Mouse (Mus musculus) E14TG2a.4 (cell line): ENCODE measurements around the gene Arl5a.

ENCODE experiments used
- CTCF ChIP-seq: conservative IDR thresholded peaks from 2 replicates; pipeline ENCODE4 v1.5.1; 2014; ENCODE audit warnings: low read length
- NANOG ChIP-seq: IDR thresholded peaks from 2 replicates; pipeline ENCODE4 v1.6.1; 2014; ENCODE audit warnings: borderline replicate concordance, low read length, mixed read lengths
- POU5F1 ChIP-seq: IDR thresholded peaks from 2 replicates; pipeline ENCODE4 v1.6.1; 2014; ENCODE audit warnings: low read length, borderline replicate concordance

- TF ChIP-seq CTCF, result no peak
- TF ChIP-seq POU5F1, result no peak
- TF ChIP-seq NANOG, result no peak
Measured at GRCm38 (mm10) chr2:52438013-52438412, 13.3 kb upstream of the Arl5a start.
